Mouse (Mus musculus) kidney, adult 2 months (tissue): ENCODE results near the gene Lpp.

ENCODE experiments used
- CTCF ChIP-seq: fragments of 200-500 bp; conservative IDR thresholded peaks from 2 replicates; pipeline ENCODE4 v1.5.1; 2011; ENCODE audit warnings: low read depth, mild to moderate bottlenecking, control low read depth, low read length, moderate library complexity, mixed read lengths; ENCODE audit not compliant: insufficient read depth, insufficient read length
- POLR2A ChIP-seq: fragments of 200-500 bp; IDR thresholded peaks from one replicate; pipeline ENCODE4 v1.6.1; 2011; ENCODE audit warnings: low read depth, low read length, control low read depth

GRCm38 (mm10) chr16:24766596-24766995 is 373.3 kb downstream of the Lpp start:
- TF ChIP-seq POLR2A (no peak), CTCF (no peak)
